Mouse (Mus musculus): ENCODE data around the gene 2300002M23Rik. TPM values are rescaled to one million over a fixed set of nuclear protein-coding genes. Genes with fewer than 3 reads are reported as not detected.

Gene 2300002M23Rik
- total and polyA plus RNA-seq, 3 experiments, result not detected

- no peak overlapping the region for H3K27ac ChIP-seq
- WGBS, result 18% methylated on average over 6 of the region's 6 CpGs
- H3K4me1 ChIP-seq (ENCODE audit: control insufficient read depth, insufficient read depth, low read length), result no peaks in the 10 kb centered on the region
- H3K4me3 ChIP-seq, result no peak overlapping the region
- DNase-seq, result peak; percentile 61 to 77
- no peaks in the 10 kb centered on the region for H3K79me2 ChIP-seq (replicated peaks; ENCODE audit: control insufficient read depth, insufficient read depth, low read length)
- H3K9ac ChIP-seq (ENCODE audit: low read depth, low read length), result no peak overlapping the region
- no peaks in the 10 kb centered on the region for H3K36me3 ChIP-seq (ENCODE audit: control insufficient read depth, insufficient read depth, low read length)
- H3K27me3 ChIP-seq (ENCODE audit: control insufficient read depth, insufficient read depth, low read length), result no peaks in the 10 kb centered on the region
- intact Hi-C loops (cut with DNase I), result loop anchor here (2.0 kb wide), 1 partner anchor 33 kb away; no protein-coding TSS in a partner anchor
- no peak for TF ChIP-seq POLR2A (IDR thresholded peaks at IDR 0.05; ENCODE audit: insufficient read depth, low read depth, low read length)
- TF ChIP-seq CTCF (IDR thresholded peaks at IDR 0.05), result peak; percentile 98
- peak; percentile 73 for TF ChIP-seq EP300 (IDR thresholded peaks at IDR 0.05; ENCODE audit: insufficient read depth, low read depth, low read length)
These were observed 11.0 kb downstream of the 2300002M23Rik start for GRCm38 (mm10) chr17:35578211-35578610.

DNA sequence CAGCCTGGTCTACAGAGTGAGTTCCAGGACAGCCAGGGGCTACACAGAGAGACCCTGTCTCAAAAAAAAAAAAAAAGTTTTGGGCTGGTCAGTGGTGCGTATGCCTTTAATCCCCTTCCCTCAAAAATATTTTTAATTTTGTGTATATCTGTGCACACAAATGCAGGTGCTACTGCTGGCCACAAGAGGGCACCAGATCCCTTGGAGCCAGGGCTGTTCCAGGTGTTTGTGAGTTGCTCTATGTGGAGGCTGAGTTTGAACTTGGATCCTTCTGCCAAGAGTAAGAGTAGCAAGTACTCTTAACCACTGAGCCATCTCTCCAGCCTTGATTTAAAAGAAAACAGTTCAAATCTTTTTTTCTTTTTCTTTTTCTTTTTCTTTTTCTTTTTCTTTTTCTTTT lies 15.7 kb downstream of the 2300002M23Rik start:
- intact Hi-C loops (cut with DNase I), result no loop called here
- TF ChIP-seq EP300 (IDR thresholded peaks at IDR 0.05; ENCODE audit: insufficient read depth, low read depth, low read length) (no peak), POLR2A (IDR thresholded peaks at IDR 0.05; ENCODE audit: insufficient read depth, low read depth, low read length) (no peak), CTCF (IDR thresholded peaks at IDR 0.05) (peak; percentile 63)

DNA sequence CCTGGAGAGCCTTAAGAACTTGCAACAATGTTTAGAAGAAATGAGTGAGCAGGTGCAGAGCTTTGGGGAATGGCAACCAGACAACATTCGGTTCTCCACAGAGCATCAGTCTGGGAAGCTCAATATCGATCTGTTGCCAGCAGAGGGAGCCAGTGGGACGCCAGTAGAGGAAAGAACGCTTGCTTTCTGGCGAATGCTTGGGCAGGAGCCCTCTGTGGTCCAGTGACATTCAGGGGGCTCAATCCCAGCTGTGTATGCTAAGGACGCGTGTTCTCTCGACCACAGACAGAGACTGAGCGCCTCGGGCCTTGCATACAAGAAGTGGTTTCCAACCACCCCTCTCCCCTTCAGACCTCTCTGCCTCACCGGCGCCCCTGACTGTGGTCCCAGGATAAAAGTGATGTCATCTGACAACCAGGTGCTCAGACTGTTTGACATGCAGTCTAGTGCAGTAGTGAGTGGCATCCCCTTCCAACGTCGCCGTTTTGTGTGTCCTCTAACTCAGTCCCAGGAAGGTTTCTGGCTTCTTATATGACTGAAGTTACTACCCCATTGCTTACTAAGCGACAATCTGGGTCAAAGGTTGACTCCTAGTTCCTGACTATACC lies 17.2 kb downstream of the 2300002M23Rik start:
- Histone ChIP-seq H3K9ac (ENCODE audit: low read depth, low read length) (no peak overlapping the region), H3K79me2 (replicated peaks; ENCODE audit: control insufficient read depth, insufficient read depth, low read length) (no peaks in the 10 kb centered on the region), H3K4me1 (ENCODE audit: control insufficient read depth, insufficient read depth, low read length) (no peaks in the 10 kb centered on the region), H3K27ac (no peak overlapping the region), H3K27me3 (ENCODE audit: control insufficient read depth, insufficient read depth, low read length) (no peaks in the 10 kb centered on the region), H3K36me3 (ENCODE audit: control insufficient read depth, insufficient read depth, low read length) (no peaks in the 10 kb centered on the region), H3K4me3 (no peak overlapping the region)
- WGBS, result 13% methylated on average over 16 of the region's 16 CpGs
- intact Hi-C loops (cut with DNase I), result no loop called here
- TF ChIP-seq POLR2A (IDR thresholded peaks at IDR 0.05; ENCODE audit: insufficient read depth, low read depth, low read length), result no peak
- TF ChIP-seq CTCF (IDR thresholded peaks at IDR 0.05), result peak; percentile 95
- TF ChIP-seq EP300 (IDR thresholded peaks at IDR 0.05; ENCODE audit: insufficient read depth, low read depth, low read length), result no peak
- peak; percentile 63 to 79 for DNase-seq

More for the DNA sequence above, 15.7 kb downstream of the 2300002M23Rik start:
- H3K27me3 ChIP-seq (ENCODE audit: control insufficient read depth, insufficient read depth, low read length), result no peaks in the 10 kb centered on the region
- H3K79me2 ChIP-seq (replicated peaks; ENCODE audit: control insufficient read depth, insufficient read depth, low read length), result no peaks in the 10 kb centered on the region
- H3K27ac ChIP-seq, result no peak overlapping the region
- no peaks in the 10 kb centered on the region for H3K4me1 ChIP-seq (ENCODE audit: control insufficient read depth, insufficient read depth, low read length)
- DNase-seq, result no peak
- no peaks in the 10 kb centered on the region for H3K36me3 ChIP-seq (ENCODE audit: control insufficient read depth, insufficient read depth, low read length)
- WGBS, result 93% methylated on average over 1 of the region's 1 CpGs
- H3K4me3 ChIP-seq, result no peak overlapping the region
- no peak overlapping the region for H3K9ac ChIP-seq (ENCODE audit: low read depth, low read length)

DNA sequence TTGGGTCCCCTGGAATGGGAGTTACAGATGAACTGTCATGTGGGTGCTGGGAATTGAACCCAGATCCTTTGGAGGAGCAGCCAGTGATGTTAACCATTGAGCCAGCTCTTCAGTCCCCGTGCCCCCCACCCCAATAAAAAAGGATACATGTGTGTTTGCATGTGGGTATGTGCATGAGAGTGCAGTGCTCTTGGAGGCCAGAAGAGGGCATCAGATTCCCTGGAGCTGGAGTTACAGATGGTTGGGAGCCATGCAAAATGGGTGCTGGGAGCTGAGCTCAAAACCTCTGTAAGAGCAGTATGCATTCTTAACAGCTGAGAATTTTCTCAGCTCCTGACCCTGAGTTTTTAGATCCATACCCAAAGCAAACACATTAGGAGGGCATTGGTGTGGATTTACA lies 20.0 kb downstream of the 2300002M23Rik start:
- DNase-seq, result no peak
- no peak for TF ChIP-seq POLR2A (IDR thresholded peaks at IDR 0.05; ENCODE audit: insufficient read depth, low read depth, low read length)
- H3K79me2 ChIP-seq (replicated peaks; ENCODE audit: control insufficient read depth, insufficient read depth, low read length), result no peaks in the 10 kb centered on the region
- no peak overlapping the region for H3K9ac ChIP-seq (ENCODE audit: low read depth, low read length)
- H3K27ac ChIP-seq, result no peak overlapping the region
- peaks cover 2% of the 10 kb centered on the region for H3K4me1 ChIP-seq (ENCODE audit: control insufficient read depth, insufficient read depth, low read length)
- H3K4me3 ChIP-seq, result no peak overlapping the region
- intact Hi-C loops (cut with DNase I), result no loop called here
- H3K36me3 ChIP-seq (ENCODE audit: control insufficient read depth, insufficient read depth, low read length), result no peaks in the 10 kb centered on the region
- H3K27me3 ChIP-seq (ENCODE audit: control insufficient read depth, insufficient read depth, low read length), result no peaks in the 10 kb centered on the region
- WGBS, result 61% methylated on average over 1 of the region's 1 CpGs

- no peak overlapping the region for H3K9ac ChIP-seq (ENCODE audit: low read depth, low read length)
- 34% methylated on average over 4 of the region's 4 CpGs for WGBS
- no peak overlapping the region for H3K4me3 ChIP-seq
- DNase-seq, result no peak
- no peak for TF ChIP-seq EP300 (IDR thresholded peaks at IDR 0.05; ENCODE audit: insufficient read depth, low read depth, low read length)
- TF ChIP-seq CTCF (IDR thresholded peaks at IDR 0.05), result no peak
- TF ChIP-seq POLR2A (IDR thresholded peaks at IDR 0.05; ENCODE audit: insufficient read depth, low read depth, low read length), result no peak
- H3K27ac ChIP-seq, result no peak overlapping the region
- H3K79me2 ChIP-seq (replicated peaks; ENCODE audit: control insufficient read depth, insufficient read depth, low read length), result no peaks in the 10 kb centered on the region
- no peaks in the 10 kb centered on the region for H3K36me3 ChIP-seq (ENCODE audit: control insufficient read depth, insufficient read depth, low read length)
- H3K27me3 ChIP-seq (ENCODE audit: control insufficient read depth, insufficient read depth, low read length), result no peaks in the 10 kb centered on the region
- peaks cover 2% of the 10 kb centered on the region for H3K4me1 ChIP-seq (ENCODE audit: control insufficient read depth, insufficient read depth, low read length)
- intact Hi-C loops (cut with DNase I), result no loop called here
These were observed 21.1 kb downstream of the 2300002M23Rik start for GRCm38 (mm10) chr17:35588387-35588786.

DNA sequence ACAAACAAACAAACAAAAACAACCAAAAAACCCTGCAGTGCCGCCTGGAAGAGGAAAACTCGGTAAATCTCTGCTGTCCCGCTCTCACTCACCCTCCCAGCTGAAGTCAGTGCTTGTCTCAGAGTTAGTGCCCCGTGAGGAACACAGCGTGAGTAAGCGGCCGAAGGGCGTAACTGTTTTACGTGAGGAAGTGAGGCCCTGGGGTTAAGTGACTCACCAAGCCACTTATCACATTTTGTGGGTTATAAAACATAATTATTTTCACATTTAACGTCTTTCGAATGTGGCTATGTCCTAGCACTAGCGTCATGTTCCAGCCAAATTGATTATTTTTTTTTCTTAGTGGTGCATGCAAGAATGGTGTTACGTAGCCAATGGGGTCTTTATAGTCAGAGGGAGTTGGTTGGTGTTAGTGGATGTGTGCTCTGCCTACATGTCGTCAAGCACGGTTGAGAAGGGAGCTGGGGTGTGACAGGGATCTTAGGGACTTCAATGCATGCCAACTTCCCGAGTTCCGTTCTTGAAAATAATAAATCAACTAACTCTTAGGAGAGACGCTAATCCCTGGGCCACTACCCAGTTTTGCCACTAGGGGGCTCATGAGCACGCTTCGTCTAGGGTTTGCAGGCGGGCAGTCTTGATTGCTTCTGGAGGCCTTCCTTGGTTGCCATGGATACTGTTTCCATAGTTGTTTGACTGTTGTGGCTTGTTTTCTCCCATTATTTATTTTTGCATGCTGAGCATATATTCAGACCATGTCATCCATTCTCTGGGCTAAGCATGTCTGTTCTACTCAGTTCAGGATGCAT lies 23.4 kb downstream of the 2300002M23Rik start:
- H3K36me3 ChIP-seq (ENCODE audit: control insufficient read depth, insufficient read depth, low read length), result no peaks in the 10 kb centered on the region
- H3K27ac ChIP-seq, result no peak overlapping the region
- H3K9ac ChIP-seq (ENCODE audit: low read depth, low read length), result no peak overlapping the region
- no peak overlapping the region for H3K4me3 ChIP-seq
- intact Hi-C loops (cut with DNase I), result loop anchor here (5.0 kb wide), 1 partner anchor 137 kb away; no protein-coding TSS in a partner anchor
- H3K27me3 ChIP-seq (ENCODE audit: control insufficient read depth, insufficient read depth, low read length), result no peaks in the 10 kb centered on the region
- no peaks in the 10 kb centered on the region for H3K79me2 ChIP-seq (replicated peaks; ENCODE audit: control insufficient read depth, insufficient read depth, low read length)
- peaks cover 2% of the 10 kb centered on the region for H3K4me1 ChIP-seq (ENCODE audit: control insufficient read depth, insufficient read depth, low read length)
- TF ChIP-seq CTCF (IDR thresholded peaks at IDR 0.05) (peak; percentile 95), EP300 (IDR thresholded peaks at IDR 0.05; ENCODE audit: insufficient read depth, low read depth, low read length) (no peak), POLR2A (IDR thresholded peaks at IDR 0.05; ENCODE audit: insufficient read depth, low read depth, low read length) (no peak)
- 38% methylated on average over 21 of the region's 21 CpGs for WGBS
- DNase-seq, result peak; percentile 63 to 76
